In the genomic region with DNA sequence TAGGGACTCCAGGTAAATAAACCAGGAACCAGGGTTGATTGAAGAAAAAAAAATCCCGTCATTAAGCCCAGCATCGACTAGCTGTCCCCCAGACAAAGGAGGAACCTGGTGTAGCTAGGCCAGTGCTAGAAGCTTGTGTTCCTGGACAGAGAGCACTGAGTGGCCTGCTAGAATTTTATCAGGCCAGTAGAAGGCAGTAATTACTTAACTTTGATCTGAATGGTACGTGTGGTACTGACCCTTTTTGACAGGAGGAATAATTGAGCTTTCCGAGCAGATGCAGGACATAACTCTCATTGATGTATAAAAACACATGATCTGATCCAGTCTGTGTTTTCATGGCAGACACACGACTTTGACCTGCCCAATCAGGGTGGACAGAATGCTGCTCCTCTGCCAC, we compare ENCODE assay signal across 20 mouse cellular contexts.
A peak's percentile ranks its signal among the peaks of the same experiment; 100 is the strongest.
DNase-seq lines count a peak whose midpoint lies in the region; TF ChIP-seq lines count a peak whose summit lies in the region.
"Had no signal": no experiment of that assay in that cellular context is flagged by ENCODE, and none has a peak within 500 bp of the region (broad histone marks: within the 10 kb centered on the region; RNA-seq: fewer than 3 reads in every experiment).

No protein-coding gene starts in this region.

- H3K79me2 ChIP-seq in CH12.LX (replicated peaks; ENCODE audit: control insufficient read depth, extremely low read depth, insufficient read depth, poor library complexity, severe bottlenecking): no peaks in the 10 kb centered on the region

- no peaks in the 10 kb centered on the region for H3K27me3 ChIP-seq in CH12.LX (replicated peaks)
- H3K27me3 ChIP-seq: embryonic facial prominence, embryonic 13.5 days; forebrain, embryonic 12.5 days; heart, embryonic 15.5 days had no signal

- H3K9ac ChIP-seq in CH12.LX (ENCODE audit: insufficient read depth, low read depth): no peak overlapping the region
- H3K9ac ChIP-seq: embryonic facial prominence, embryonic 13.5 days; forebrain, embryonic 12.5 days; heart, embryonic 15.5 days; hindbrain, embryonic 14.5 days had no signal

- in situ Hi-C loops in CH12.LX (cut with MboI; ENCODE audit: low pct_ligation_motif_present, low pct_unique_long_range_greater_than_20kb, low sequenced_read_pairs): no loop called here

- no peak overlapping the region for H3K27ac ChIP-seq in left cerebral cortex, adult 2 months
- no peak overlapping the region for H3K27ac ChIP-seq in CH12.LX (ENCODE audit: insufficient read depth, low read depth)
- H3K27ac ChIP-seq in cortical plate, adult 2 months (ENCODE audit: insufficient read depth, low read length): no peak overlapping the region
- H3K27ac ChIP-seq: embryonic facial prominence, embryonic 13.5 days; forebrain, embryonic 12.5 days; heart, adult 2 months; heart, embryonic 15.5 days; hindbrain, embryonic 14.5 days had no signal

- no peak for DNase-seq in left cerebral cortex, adult 2 months (ENCODE audit: extremely low spot score in 1 of 2, low spot score in 2 of 2)
- no peak for DNase-seq in left cerebral cortex, adult 8-10 months (ENCODE audit: low spot score in 2 of 2)
- DNase-seq in 3T3-L1 (ENCODE audit: low read depth, low spot score) (peak; percentile 15), CH12.LX (ENCODE audit: extremely low read depth) (no peak)
- DNase-seq in cerebellum, postnatal 14 days: no peak
- DNase-seq: adrenal gland, adult 2 months; adrenal gland, postnatal 36 days; B cell, adult 2 months; cerebellum, adult 11 months; cerebellum, adult 8-10 months; cerebellum, postnatal 25 days; gastrocnemius, postnatal 10 days; heart, adult 2 months; heart, postnatal 14 days had no signal

- H3K9me3 ChIP-seq in CH12.LX (replicated peaks; ENCODE audit: low read length): no peaks in the 10 kb centered on the region
- H3K9me3 ChIP-seq: embryonic facial prominence, embryonic 13.5 days; forebrain, embryonic 12.5 days; heart, embryonic 15.5 days had no signal

- H3K4me2 ChIP-seq in CH12.LX (ENCODE audit: insufficient read depth, low read depth, poor library complexity, severe bottlenecking): no peak overlapping the region
- H3K4me2 ChIP-seq: embryonic facial prominence, embryonic 13.5 days; forebrain, embryonic 12.5 days; heart, embryonic 11.5 days; heart, embryonic 15.5 days; hindbrain, embryonic 14.5 days had no signal

- peak; percentile 16 for TF ChIP-seq CTCF in left cerebral cortex, adult 2 months (IDR thresholded peaks at IDR 0.05)
- no peak; a peak in 1 of 4 replicates for TF ChIP-seq CTCF in CH12.LX (conservative IDR thresholded peaks at IDR 0.05 in 1 of 2, IDR thresholded peaks at IDR 0.05 in 1 of 2; ENCODE audit: low read depth in 2 of 2, low read length in 2 of 2)
- TF ChIP-seq CTCF in cortical plate, adult 2 months (IDR thresholded peaks at IDR 0.05; ENCODE audit: extremely low read depth, insufficient read depth, low read length): peak; percentile 11; the same call in 1 of the 2 replicates

- H3K36me3 ChIP-seq in CH12.LX (replicated peaks in 1 of 2; ENCODE audit: control insufficient read depth in 1 of 2, insufficient read depth in 1 of 2, low read length in 1 of 2): no peaks in the 10 kb centered on the region
- H3K36me3 ChIP-seq: embryonic facial prominence, embryonic 13.5 days; forebrain, embryonic 12.5 days; heart, embryonic 15.5 days had no signal

- intact Hi-C loops in left cerebral cortex, adult 2 months (cut with DNase I): loop anchor here (5.0 kb wide), 1 partner anchor 330 kb away; no protein-coding TSS in a partner anchor

- no peak for TF ChIP-seq EP300 in CH12.LX (IDR thresholded peaks at IDR 0.05; ENCODE audit: low read length)

- dilution Hi-C loops in CH12.LX (cut with MboI; ENCODE audit: extremely low pct_ligation_motif_present, extremely low pct_unique_long_range_greater_than_20kb, low sequenced_read_pairs): no loop called here

- H3K4me3 ChIP-seq in left cerebral cortex, adult 2 months: no peak overlapping the region
- no peak overlapping the region for H3K4me3 ChIP-seq in CH12.LX (replicated peaks in 1 of 3; ENCODE audit: low read depth in 2 of 3, low read length in 2 of 3, poor library complexity in 1 of 3)
- no peak overlapping the region for H3K4me3 ChIP-seq in cortical plate, adult 2 months (ENCODE audit: insufficient read depth, low read length)
- H3K4me3 ChIP-seq: embryonic facial prominence, embryonic 13.5 days; forebrain, embryonic 12.5 days; heart, adult 2 months; heart, embryonic 15.5 days had no signal

- TF ChIP-seq RAD21 in CH12.LX (IDR thresholded peaks at IDR 0.05; ENCODE audit: low read depth, low read length): peak; percentile 14

- TF ChIP-seq POLR2A in CH12.LX (IDR thresholded peaks at IDR 0.05; ENCODE audit: low read depth, low read length): no peak
- TF ChIP-seq POLR2A in cortical plate, adult 2 months (IDR thresholded peaks at IDR 0.05; ENCODE audit: extremely low read depth, insufficient read depth, low read length): no peak

- H3K4me1 ChIP-seq in CH12.LX (ENCODE audit: control insufficient read depth in 1 of 2, insufficient read depth in 2 of 2): no peaks in the 10 kb centered on the region
- H3K4me1 ChIP-seq in cortical plate, adult 2 months (ENCODE audit: control insufficient read depth, insufficient read depth, low read length): no peaks in the 10 kb centered on the region; the same call in 1 of the 2 replicates
- H3K4me1 ChIP-seq: forebrain, embryonic 12.5 days had no signal

TF ChIP-seq in CH12.LX, 34 proteins besides CTCF, POLR2A, EP300 and RAD21:
- no peak for TF ChIP-seq CHD1 (IDR thresholded peaks at IDR 0.05; ENCODE audit: low read depth, low read length)
- no peak for TF ChIP-seq E2F4 (IDR thresholded peaks at IDR 0.05; ENCODE audit: insufficient replicate concordance, low read depth, low read length)
- TF ChIP-seq ZNF384 (IDR thresholded peaks at IDR 0.05; ENCODE audit: low read depth, low read length): no peak
- TF ChIP-seq MAX (IDR thresholded peaks at IDR 0.05; ENCODE audit: low read length): no peak
- no peak for TF ChIP-seq USF1 (IDR thresholded peaks at IDR 0.05; ENCODE audit: low read depth, low read length)
- TF ChIP-seq SMC3 (IDR thresholded peaks at IDR 0.05; ENCODE audit: low read depth, low read length): no peak
- no peak for TF ChIP-seq ZC3H11A (IDR thresholded peaks at IDR 0.05; ENCODE audit: low read depth, low read length)
- TF ChIP-seq MAZ (IDR thresholded peaks at IDR 0.05; ENCODE audit: low read depth, low read length): no peak
- TF ChIP-seq NELFE (IDR thresholded peaks at IDR 0.05; ENCODE audit: low read depth, low read length): no peak
- no peak for TF ChIP-seq ZMIZ1 (IDR thresholded peaks at IDR 0.05; ENCODE audit: low read depth, low read length)
- TF ChIP-seq ZKSCAN1 (IDR thresholded peaks at IDR 0.05; ENCODE audit: borderline replicate concordance, low read depth, low read length): no peak
- no peak for TF ChIP-seq HCFC1 (IDR thresholded peaks at IDR 0.05; ENCODE audit: low read depth, low read length)
- no peak for TF ChIP-seq USF2 (conservative IDR thresholded peaks at IDR 0.05; ENCODE audit: low read depth, low read length)
- no peak for TF ChIP-seq ETS1 (conservative IDR thresholded peaks at IDR 0.05; ENCODE audit: low read depth, low read length)
- TF ChIP-seq JUN (IDR thresholded peaks at IDR 0.05; ENCODE audit: insufficient read depth, low read depth, low read length): no peak
- no peak for TF ChIP-seq GABPA (IDR thresholded peaks at IDR 0.05; ENCODE audit: insufficient replicate concordance, low read depth, low read length)
- TF ChIP-seq IRF4 (IDR thresholded peaks at IDR 0.05; ENCODE audit: low read depth, low read length): no peak
- TF ChIP-seq MYC (IDR thresholded peaks at IDR 0.05; ENCODE audit: low read depth, low read length): no peak
- TF ChIP-seq RCOR1 (conservative IDR thresholded peaks at IDR 0.05; ENCODE audit: low read depth, low read length): no peak
- TF ChIP-seq PAX5 (IDR thresholded peaks at IDR 0.05; ENCODE audit: low read length): no peak

Comparison
In these comparisons a context has a peak if more than half of its experiments do, and no peak if none do; other contexts are left out.
1. CTCF ChIP-seq: peak in left cerebral cortex, adult 2 months (single experiment) and cortical plate, adult 2 months (single experiment); none in CH12.LX (0 of 2).